Mouse (Mus musculus): ENCODE results near the gene Gm20604. TPM values are rescaled to one million over a fixed set of nuclear protein-coding genes. Genes with fewer than 3 reads are reported as not detected.

Gm20604 gene
- polyA plus RNA-seq, 1 experiment from 2014 or later: 20.5 TPM

GRCm38 (mm10) chr12:102756304-102756703, 2.2 kb downstream of the Gm20604 start:
- H3K4me3 ChIP-seq (ENCODE audit: low read depth, low read length): peak overlapping the region; percentile 73
- no peaks in the 10 kb centered on the region for H3K27me3 ChIP-seq (ENCODE audit: control insufficient read depth, insufficient read depth, low read length)
- H3K9ac ChIP-seq (ENCODE audit: low read depth, low read length): no peak overlapping the region; the same call in 1 of the 2 replicates
- peak overlapping the region; percentile 79 for H3K4me2 ChIP-seq
- no peaks in the 10 kb centered on the region for H3K36me3 ChIP-seq (ENCODE audit: control insufficient read depth, insufficient read depth, low read length)
- H3K27ac ChIP-seq (ENCODE audit: low read depth, low read length): no peak overlapping the region
- 77% methylated on average over 7 of the region's 7 CpGs for WGBS (ENCODE audit: insufficient replicate concordance)
- H3K4me1 ChIP-seq (ENCODE audit: control insufficient read depth, insufficient read depth, low read length): peaks cover 20% of the 10 kb centered on the region
- no peak for ATAC-seq (replicated peaks; ENCODE audit: insufficient number of reproducible peaks, low FRiP score, low TSS enrichment)
- no peaks in the 10 kb centered on the region for H3K9me3 ChIP-seq (replicated peaks; ENCODE audit: control insufficient read depth, low read length)

- Histone ChIP-seq H3K27ac (ENCODE audit: low read depth, low read length) (no peak overlapping the region), H3K27me3 (ENCODE audit: control insufficient read depth, insufficient read depth, low read length) (no peaks in the 10 kb centered on the region), H3K9me3 (replicated peaks; ENCODE audit: control insufficient read depth, low read length) (no peaks in the 10 kb centered on the region), H3K36me3 (ENCODE audit: control insufficient read depth, insufficient read depth, low read length) (0 out of 2 replicates have a peak, but pooled peaks cover 3% of the 10 kb centered on the region), H3K4me3 (ENCODE audit: low read depth, low read length) (no peak overlapping the region), H3K4me2 (no peak overlapping the region), H3K9ac (ENCODE audit: low read depth, low read length) (no peak overlapping the region), H3K4me1 (ENCODE audit: control insufficient read depth, insufficient read depth, low read length) (peaks cover 8% of the 10 kb centered on the region; the same call in 1 of the 2 replicates)
- no peak for ATAC-seq (replicated peaks; ENCODE audit: insufficient number of reproducible peaks, low FRiP score, low TSS enrichment)
- 81% methylated on average over 3 of the region's 3 CpGs for WGBS (ENCODE audit: insufficient replicate concordance)
These were observed 10.2 kb downstream of the Gm20604 start for GRCm38 (mm10) chr12:102748256-102748655.

GRCm38 (mm10) chr12:102744839-102745238, 13.6 kb downstream of the Gm20604 start:
- Histone ChIP-seq H3K4me2 (peak overlapping the region; percentile 89), H3K36me3 (ENCODE audit: control insufficient read depth, insufficient read depth, low read length) (0 out of 2 replicates have a peak, but pooled peaks cover 3% of the 10 kb centered on the region), H3K4me1 (ENCODE audit: control insufficient read depth, insufficient read depth, low read length) (peaks cover 18% of the 10 kb centered on the region), H3K27ac (ENCODE audit: low read depth, low read length) (no peak overlapping the region), H3K9me3 (replicated peaks; ENCODE audit: control insufficient read depth, low read length) (no peaks in the 10 kb centered on the region), H3K27me3 (ENCODE audit: control insufficient read depth, insufficient read depth, low read length) (no peaks in the 10 kb centered on the region), H3K9ac (ENCODE audit: low read depth, low read length) (peak overlapping the region; percentile 84; the same call in 1 of the 2 replicates), H3K4me3 (ENCODE audit: low read depth, low read length) (no peak overlapping the region)
- 51% methylated on average over 6 of the region's 6 CpGs for WGBS (ENCODE audit: insufficient replicate concordance)
- ATAC-seq (replicated peaks; ENCODE audit: insufficient number of reproducible peaks, low FRiP score, low TSS enrichment): no peak

GRCm38 (mm10) chr12:102743589-102744574, 14.6 kb downstream of the Gm20604 start, which contains the start of the genes Moap1 and Tmem251:
TSS of gene Moap1 (minus strand) at chr12:102743661.
TSS of gene Tmem251 (plus strand) at chr12:102743762.
- Histone ChIP-seq H3K9me3 (replicated peaks; ENCODE audit: control insufficient read depth, low read length) (no peaks in the 10 kb centered on the region), H3K27me3 (ENCODE audit: control insufficient read depth, insufficient read depth, low read length) (no peaks in the 10 kb centered on the region), H3K4me1 (ENCODE audit: control insufficient read depth, insufficient read depth, low read length) (peaks cover 18% of the 10 kb centered on the region), H3K4me2 (peak within 1 kb of the TSS; percentile 89), H3K36me3 (ENCODE audit: control insufficient read depth, insufficient read depth, low read length) (0 out of 2 replicates have a peak, but pooled peaks cover 3% of the 10 kb centered on the region), H3K9ac (ENCODE audit: low read depth, low read length) (peak within 1 kb of the TSS; percentile 84), H3K27ac (ENCODE audit: low read depth, low read length) (peak within 1 kb of the TSS; percentile 90), H3K4me3 (ENCODE audit: low read depth, low read length) (peak within 1 kb of the TSS; percentile 76)
- WGBS (ENCODE audit: insufficient replicate concordance): under 1% methylated on average over 63 of the region's 63 CpGs
- peak; percentile 94 for ATAC-seq (replicated peaks; ENCODE audit: insufficient number of reproducible peaks, low FRiP score, low TSS enrichment)

- Histone ChIP-seq H3K9me3 (replicated peaks; ENCODE audit: control insufficient read depth, low read length) (no peaks in the 10 kb centered on the region), H3K27ac (ENCODE audit: low read depth, low read length) (peak overlapping the region; percentile 90), H3K9ac (ENCODE audit: low read depth, low read length) (peak overlapping the region; percentile 84), H3K27me3 (ENCODE audit: control insufficient read depth, insufficient read depth, low read length) (no peaks in the 10 kb centered on the region), H3K4me1 (ENCODE audit: control insufficient read depth, insufficient read depth, low read length) (peaks cover 18% of the 10 kb centered on the region), H3K4me3 (ENCODE audit: low read depth, low read length) (peak overlapping the region; percentile 76), H3K36me3 (ENCODE audit: control insufficient read depth, insufficient read depth, low read length) (0 out of 2 replicates have a peak, but pooled peaks cover under 1% of the 10 kb centered on the region), H3K4me2 (peak overlapping the region; percentile 89)
- WGBS (ENCODE audit: insufficient replicate concordance): under 1% methylated on average over 33 of the region's 33 CpGs
- peak; percentile 40 for ATAC-seq (replicated peaks; ENCODE audit: insufficient number of reproducible peaks, low FRiP score, low TSS enrichment)
These were observed 15.4 kb downstream of the Gm20604 start for GRCm38 (mm10) chr12:102743036-102743588.

GRCm38 (mm10) chr12:102742056-102742455, 16.4 kb downstream of the Gm20604 start:
- Histone ChIP-seq H3K4me3 (ENCODE audit: low read depth, low read length) (no peak overlapping the region), H3K27me3 (ENCODE audit: control insufficient read depth, insufficient read depth, low read length) (no peaks in the 10 kb centered on the region), H3K4me1 (ENCODE audit: control insufficient read depth, insufficient read depth, low read length) (peaks cover 18% of the 10 kb centered on the region), H3K9me3 (replicated peaks; ENCODE audit: control insufficient read depth, low read length) (no peaks in the 10 kb centered on the region), H3K4me2 (no peak overlapping the region), H3K9ac (ENCODE audit: low read depth, low read length) (no peak overlapping the region), H3K36me3 (ENCODE audit: control insufficient read depth, insufficient read depth, low read length) (no peaks in the 10 kb centered on the region), H3K27ac (ENCODE audit: low read depth, low read length) (no peak overlapping the region)
- ATAC-seq (replicated peaks; ENCODE audit: insufficient number of reproducible peaks, low FRiP score, low TSS enrichment): no peak
- WGBS (ENCODE audit: insufficient replicate concordance): 59% methylated on average over 7 of the region's 7 CpGs

GRCm38 (mm10) chr12:102740285-102740684, 18.2 kb downstream of the Gm20604 start:
- ATAC-seq (replicated peaks; ENCODE audit: insufficient number of reproducible peaks, low FRiP score, low TSS enrichment): no peak
- no peaks in the 10 kb centered on the region for H3K36me3 ChIP-seq (ENCODE audit: control insufficient read depth, insufficient read depth, low read length)
- 56% methylated on average over 3 of the region's 3 CpGs for WGBS (ENCODE audit: insufficient replicate concordance)
- H3K4me1 ChIP-seq (ENCODE audit: control insufficient read depth, insufficient read depth, low read length): peaks cover 18% of the 10 kb centered on the region
- no peak overlapping the region for H3K27ac ChIP-seq (ENCODE audit: low read depth, low read length)
- H3K9ac ChIP-seq (ENCODE audit: low read depth, low read length): no peak overlapping the region
- no peaks in the 10 kb centered on the region for H3K9me3 ChIP-seq (replicated peaks; ENCODE audit: control insufficient read depth, low read length)
- H3K4me2 ChIP-seq: no peak overlapping the region
- no peak overlapping the region for H3K4me3 ChIP-seq (ENCODE audit: low read depth, low read length)
- H3K27me3 ChIP-seq (ENCODE audit: control insufficient read depth, insufficient read depth, low read length): no peaks in the 10 kb centered on the region

GRCm38 (mm10) chr12:102739096-102739495, 19.4 kb downstream of the Gm20604 start:
- H3K27ac ChIP-seq (ENCODE audit: low read depth, low read length): no peak overlapping the region
- H3K4me2 ChIP-seq: no peak overlapping the region
- no peak for ATAC-seq (replicated peaks; ENCODE audit: insufficient number of reproducible peaks, low FRiP score, low TSS enrichment)
- H3K9ac ChIP-seq (ENCODE audit: low read depth, low read length): no peak overlapping the region
- WGBS (ENCODE audit: insufficient replicate concordance): 58% methylated on average over 5 of the region's 5 CpGs
- peaks cover 11% of the 10 kb centered on the region for H3K4me1 ChIP-seq (ENCODE audit: control insufficient read depth, insufficient read depth, low read length)
- no peaks in the 10 kb centered on the region for H3K9me3 ChIP-seq (replicated peaks; ENCODE audit: control insufficient read depth, low read length)
- no peaks in the 10 kb centered on the region for H3K36me3 ChIP-seq (ENCODE audit: control insufficient read depth, insufficient read depth, low read length)
- H3K27me3 ChIP-seq (ENCODE audit: control insufficient read depth, insufficient read depth, low read length): no peaks in the 10 kb centered on the region
- H3K4me3 ChIP-seq (ENCODE audit: low read depth, low read length): no peak overlapping the region
